Mouse (Mus musculus) hematopoietic stem cell, adult 5-6 weeks (primary cell): ENCODE results near the gene Ccno. TPM values are rescaled to one million over a fixed set of nuclear protein-coding genes. Genes with fewer than 3 reads are reported as not detected.

Source experiments
- total RNA-seq: library from RNA; stranded (forward); fragments of 172-1452, 232-1000 nt; gene quantifications from 2 replicates; pipeline ENCODE4 v1.2.3, GENCODE M21; 2017

The Ccno gene
- total RNA-seq, 1 experiment from 2014 or later, result 1.3 TPM

Other genes starting within 250 kb of the Ccno start
- 0.63 and 3.2 TPM in 2 replicates for gene Plpp1, start 187.0 kb upstream of the Ccno start, total RNA-seq
- gene Mtrex, start 60.4 kb upstream of the Ccno start, total RNA-seq, result 64.2 and 87.5 TPM in 2 replicates
- 17.0 and 24.0 TPM in 2 replicates for gene Dhx29, start 60.3 kb upstream of the Ccno start, total RNA-seq
- gene Mcidas, start 6.0 kb downstream of the Ccno start, total RNA-seq, result not detected in 2 replicates
- gene Cdc20b, start 47.3 kb downstream of the Ccno start, total RNA-seq, result not detected in 2 replicates
- gene Gpx8, start 58.6 kb downstream of the Ccno start, total RNA-seq, result not detected in 2 replicates
- 5.5 and 5.6 TPM in 2 replicates for gene Gzma, start 113.2 kb downstream of the Ccno start, total RNA-seq
- 0.10 and 1.2 TPM in 2 replicates for gene Esm1, start 221.9 kb downstream of the Ccno start, total RNA-seq
- gene Gzmk, start 238.1 kb downstream of the Ccno start, total RNA-seq, result not detected in 2 replicates